Mouse (Mus musculus): ENCODE data around the gene Slc47a2. TPM values are rescaled to one million over a fixed set of nuclear protein-coding genes. Genes with fewer than 3 reads are reported as not detected.
"Not testable (repeated sequence)": the region's sequence is repeated elsewhere in the genome, so short reads cannot be mapped to it uniquely, and the experiment has no call there.

Slc47a2 gene
- polyA plus RNA-seq, 1 experiment from 2014 or later = not detected

DNA sequence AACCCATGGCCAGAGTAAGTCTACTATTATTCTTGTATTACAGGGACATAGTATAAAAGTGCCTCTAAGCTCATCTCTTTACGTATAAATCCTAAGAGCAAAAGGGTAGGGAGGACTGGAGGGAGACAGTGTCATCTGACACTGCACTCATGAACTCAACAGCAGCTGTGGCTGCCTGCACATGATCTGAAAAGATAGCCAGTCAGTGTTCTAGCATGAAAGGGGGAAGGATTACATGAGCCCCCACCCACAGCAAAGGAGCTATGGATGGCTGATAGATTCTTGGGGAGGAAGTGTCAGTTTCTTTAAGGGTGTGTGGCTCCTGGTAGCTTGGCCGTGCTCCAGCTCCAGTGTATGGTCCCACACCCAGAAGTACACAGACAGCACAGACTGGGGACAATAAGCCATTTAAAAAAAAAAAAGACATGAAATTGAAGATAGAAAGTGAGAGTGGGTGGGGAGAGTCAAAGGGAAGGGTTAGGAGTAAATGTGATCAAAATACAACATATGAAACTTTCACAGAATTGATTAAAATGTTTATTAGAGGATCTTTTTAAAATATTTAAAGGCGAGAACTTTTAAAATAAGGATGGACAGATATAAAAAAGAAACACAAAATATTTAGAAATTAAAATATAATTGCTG lies 22.6 kb downstream of the Slc47a2 start:
- no peak for ATAC-seq (replicated peaks; ENCODE audit: low FRiP score, low TSS enrichment, low read depth)
- no peak for DNase-seq (ENCODE audit: low spot score)
- Histone ChIP-seq H3K27me3 (replicated peaks; ENCODE audit: control insufficient read depth, insufficient read depth, low read length) (no peaks in the 10 kb centered on the region), H3K36me3 (ENCODE audit: control insufficient read depth, insufficient read depth, low read length) (no peaks in the 10 kb centered on the region), H3K9ac (ENCODE audit: low read length) (no peak overlapping the region), H3K4me1 (replicated peaks; ENCODE audit: control insufficient read depth, insufficient read depth, low read length) (no peaks in the 10 kb centered on the region), H3K9me3 (ENCODE audit: control insufficient read depth, low read length) (no peaks in the 10 kb centered on the region), H3K4me2 (ENCODE audit: low read length) (no peak overlapping the region), H3K27ac (ENCODE audit: low read depth) (no peak overlapping the region), H3K4me3 (ENCODE audit: low read depth, low read length) (no peak overlapping the region)
- 61% methylated on average over 3 of the region's 3 CpGs for WGBS

DNA sequence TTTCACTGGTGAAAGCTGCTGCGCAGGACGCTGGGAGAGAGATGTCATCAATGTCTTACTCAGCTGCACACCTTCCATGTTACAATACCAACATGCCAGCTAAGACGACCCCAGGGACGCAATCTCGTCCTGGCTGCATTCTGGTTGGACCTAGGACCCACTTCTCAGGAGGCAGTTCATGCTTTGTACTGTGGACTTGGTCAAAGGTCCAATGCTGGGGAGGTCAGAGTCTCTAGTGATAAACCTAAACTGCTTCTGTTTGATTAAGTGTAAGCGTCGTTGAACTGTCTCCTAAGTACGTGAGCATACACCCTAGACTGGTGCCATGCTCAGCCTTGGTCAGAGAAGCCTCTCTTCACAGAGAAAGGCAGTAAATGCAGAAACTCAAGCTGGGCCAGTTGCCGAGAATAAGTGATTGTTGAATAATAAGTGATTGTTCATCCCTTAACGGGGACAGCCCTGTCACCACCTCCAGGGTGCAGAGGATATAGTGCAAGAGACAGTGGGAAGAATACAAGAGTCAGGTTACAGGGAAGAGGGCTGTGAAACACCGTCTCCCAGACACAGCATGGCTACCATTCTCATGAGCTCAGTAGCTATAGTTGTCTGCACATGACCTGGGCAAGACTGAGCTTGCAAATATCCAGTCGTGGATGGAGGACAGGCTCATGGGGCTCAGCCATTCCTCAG lies 23.3 kb downstream of the Slc47a2 start:
- no peak for DNase-seq (ENCODE audit: low spot score)
- 50% methylated on average over 12 of the region's 12 CpGs for WGBS
- ATAC-seq (replicated peaks; ENCODE audit: low FRiP score, low TSS enrichment, low read depth) = no peak

DNA sequence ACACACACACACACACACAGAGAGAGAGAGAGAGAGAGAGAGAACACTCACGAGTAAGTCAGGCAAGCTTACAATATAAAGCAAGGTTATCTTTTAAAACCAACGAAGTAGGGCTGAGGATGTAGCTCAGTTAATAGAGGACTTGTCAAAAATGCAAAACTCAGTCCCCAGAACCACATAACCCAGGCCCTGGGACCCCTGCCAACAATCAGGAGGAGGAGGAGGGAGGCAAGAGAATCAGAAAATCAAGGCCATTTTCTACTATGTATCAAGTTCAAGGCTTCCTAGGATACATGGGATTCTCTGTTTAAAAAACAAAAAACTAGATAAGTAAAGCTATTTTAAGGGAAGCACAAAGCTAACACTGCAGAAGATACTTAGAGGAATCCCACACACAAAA lies 25.8 kb downstream of the Slc47a2 start:
- no peak for DNase-seq (ENCODE audit: low spot score)
- no peak overlapping the region for H3K27ac ChIP-seq (ENCODE audit: low read depth)
- no peak overlapping the region for H3K9ac ChIP-seq (ENCODE audit: low read length)
- H3K9me3 ChIP-seq (ENCODE audit: control insufficient read depth, low read length) = no peaks in the 10 kb centered on the region
- no peak for ATAC-seq (replicated peaks; ENCODE audit: low FRiP score, low TSS enrichment, low read depth)
- H3K4me1 ChIP-seq (replicated peaks; ENCODE audit: control insufficient read depth, insufficient read depth, low read length) = no peaks in the 10 kb centered on the region
- no peaks in the 10 kb centered on the region for H3K36me3 ChIP-seq (ENCODE audit: control insufficient read depth, insufficient read depth, low read length)
- 38% methylated on average over 2 of the region's 2 CpGs for WGBS
- H3K4me2 ChIP-seq (ENCODE audit: low read length) = no peak overlapping the region
- no peak overlapping the region for H3K4me3 ChIP-seq (ENCODE audit: low read depth, low read length)
- no peaks in the 10 kb centered on the region for H3K27me3 ChIP-seq (replicated peaks; ENCODE audit: control insufficient read depth, insufficient read depth, low read length)

More for the DNA sequence above, 23.3 kb downstream of the Slc47a2 start:
- H3K27ac ChIP-seq (ENCODE audit: low read depth) = no peak overlapping the region
- H3K4me2 ChIP-seq (ENCODE audit: low read length) = no peak overlapping the region
- no peak overlapping the region for H3K9ac ChIP-seq (ENCODE audit: low read length)
- no peaks in the 10 kb centered on the region for H3K27me3 ChIP-seq (replicated peaks; ENCODE audit: control insufficient read depth, insufficient read depth, low read length)
- no peaks in the 10 kb centered on the region for H3K4me1 ChIP-seq (replicated peaks; ENCODE audit: control insufficient read depth, insufficient read depth, low read length)
- H3K9me3 ChIP-seq (ENCODE audit: control insufficient read depth, low read length) = no peaks in the 10 kb centered on the region
- no peak overlapping the region for H3K4me3 ChIP-seq (ENCODE audit: low read depth, low read length)
- no peaks in the 10 kb centered on the region for H3K36me3 ChIP-seq (ENCODE audit: control insufficient read depth, insufficient read depth, low read length)

DNA sequence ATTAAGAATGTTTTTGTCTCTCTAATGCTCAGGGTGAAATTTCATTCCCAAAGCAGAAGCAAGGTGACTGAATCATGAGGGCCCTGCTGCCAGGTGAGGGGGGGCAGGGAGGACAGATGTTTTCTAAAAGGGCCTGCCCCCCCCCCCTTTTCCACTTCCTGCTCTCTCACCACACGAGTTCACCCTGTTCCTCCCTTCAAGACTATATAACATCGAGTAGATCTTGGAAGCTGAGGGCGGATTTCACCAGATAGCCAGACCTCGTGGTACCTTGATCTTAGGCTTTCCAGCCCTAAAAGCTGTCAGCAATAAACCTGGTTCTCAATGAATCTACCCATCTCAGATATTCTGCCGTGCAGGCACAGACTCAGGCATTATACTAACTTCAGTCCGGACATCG lies 32.3 kb downstream of the Slc47a2 start:
- Histone ChIP-seq H3K9ac (ENCODE audit: low read length) (no peak overlapping the region), H3K4me1 (replicated peaks; ENCODE audit: control insufficient read depth, insufficient read depth, low read length) (no peaks in the 10 kb centered on the region), H3K4me3 (ENCODE audit: low read depth, low read length) (no peak overlapping the region), H3K36me3 (ENCODE audit: control insufficient read depth, insufficient read depth, low read length) (no peaks in the 10 kb centered on the region), H3K27me3 (replicated peaks; ENCODE audit: control insufficient read depth, insufficient read depth, low read length) (no peaks in the 10 kb centered on the region), H3K4me2 (ENCODE audit: low read length) (no peak overlapping the region), H3K9me3 (ENCODE audit: control insufficient read depth, low read length) (no peaks in the 10 kb centered on the region), H3K27ac (ENCODE audit: low read depth) (no peak overlapping the region)
- ATAC-seq (replicated peaks; ENCODE audit: low FRiP score, low TSS enrichment, low read depth) (no peak), DNase-seq (ENCODE audit: low spot score) (no peak)
- 56% methylated on average over 7 of the region's 7 CpGs for WGBS

DNA sequence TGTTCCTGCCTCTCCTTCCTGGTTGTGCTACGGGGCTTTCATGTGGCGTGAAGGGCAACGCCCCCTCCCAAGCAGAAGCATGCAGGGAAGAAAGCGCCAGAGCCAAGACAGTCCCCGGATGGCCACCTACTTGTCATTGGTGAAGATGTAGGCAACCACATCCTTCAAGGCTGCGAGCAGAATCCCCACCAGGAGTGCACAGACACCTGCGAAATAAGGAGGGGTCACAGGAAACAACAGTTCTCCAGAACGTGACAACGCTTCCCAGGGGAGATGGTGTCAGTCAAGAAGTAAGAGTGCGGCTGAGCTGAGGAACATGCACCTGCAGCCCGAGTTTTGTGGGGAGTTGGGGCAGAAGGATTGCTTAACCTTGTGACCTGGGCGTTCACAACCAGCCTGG lies 32.8 kb downstream of the Slc47a2 start:
- Histone ChIP-seq H3K9me3 (ENCODE audit: control insufficient read depth, low read length) (no peaks in the 10 kb centered on the region), H3K4me2 (ENCODE audit: low read length) (no peak overlapping the region), H3K4me3 (ENCODE audit: low read depth, low read length) (no peak overlapping the region), H3K9ac (ENCODE audit: low read length) (no peak overlapping the region), H3K27ac (ENCODE audit: low read depth) (no peak overlapping the region), H3K36me3 (ENCODE audit: control insufficient read depth, insufficient read depth, low read length) (no peaks in the 10 kb centered on the region), H3K4me1 (replicated peaks; ENCODE audit: control insufficient read depth, insufficient read depth, low read length) (no peaks in the 10 kb centered on the region), H3K27me3 (replicated peaks; ENCODE audit: control insufficient read depth, insufficient read depth, low read length) (no peaks in the 10 kb centered on the region)
- ATAC-seq (replicated peaks; ENCODE audit: low FRiP score, low TSS enrichment, low read depth) = no peak
- 64% methylated on average over 12 of the region's 12 CpGs for WGBS
- no peak for DNase-seq (ENCODE audit: low spot score)

DNA sequence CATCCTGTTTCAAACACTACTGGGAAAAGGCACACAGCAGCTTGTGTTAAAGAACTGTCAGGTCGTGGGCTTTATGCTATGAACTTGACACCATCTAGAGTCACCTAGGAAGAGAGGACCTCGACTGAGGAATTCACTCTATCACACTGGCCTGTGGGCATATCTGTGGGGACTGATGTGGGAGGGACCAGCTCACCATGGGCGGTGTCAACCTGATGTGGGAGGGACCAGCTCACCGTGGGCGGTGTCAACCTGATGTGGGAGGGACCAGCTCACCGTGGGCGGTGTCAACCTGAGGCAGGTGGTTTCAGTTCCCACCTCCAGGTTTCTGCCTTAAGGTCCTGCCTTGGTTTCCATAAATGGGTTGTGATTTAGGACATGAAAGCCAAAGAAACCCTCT lies 34.9 kb downstream of the Slc47a2 start:
- DNase-seq (ENCODE audit: low spot score) = no peak
- H3K4me3 ChIP-seq (ENCODE audit: low read depth, low read length) = no peak overlapping the region
- no peak overlapping the region for H3K4me2 ChIP-seq (ENCODE audit: low read length)
- H3K36me3 ChIP-seq (ENCODE audit: control insufficient read depth, insufficient read depth, low read length) = no peaks in the 10 kb centered on the region
- H3K27ac ChIP-seq (ENCODE audit: low read depth) = no peak overlapping the region
- H3K4me1 ChIP-seq (replicated peaks; ENCODE audit: control insufficient read depth, insufficient read depth, low read length) = no peaks in the 10 kb centered on the region
- H3K27me3 ChIP-seq (replicated peaks; ENCODE audit: control insufficient read depth, insufficient read depth, low read length) = no peaks in the 10 kb centered on the region
- no peaks in the 10 kb centered on the region for H3K9me3 ChIP-seq (ENCODE audit: control insufficient read depth, low read length)
- no peak for ATAC-seq (replicated peaks; ENCODE audit: low FRiP score, low TSS enrichment, low read depth)
- no peak overlapping the region for H3K9ac ChIP-seq (ENCODE audit: low read length)
- WGBS = 45% methylated on average over 7 of the region's 7 CpGs

DNA sequence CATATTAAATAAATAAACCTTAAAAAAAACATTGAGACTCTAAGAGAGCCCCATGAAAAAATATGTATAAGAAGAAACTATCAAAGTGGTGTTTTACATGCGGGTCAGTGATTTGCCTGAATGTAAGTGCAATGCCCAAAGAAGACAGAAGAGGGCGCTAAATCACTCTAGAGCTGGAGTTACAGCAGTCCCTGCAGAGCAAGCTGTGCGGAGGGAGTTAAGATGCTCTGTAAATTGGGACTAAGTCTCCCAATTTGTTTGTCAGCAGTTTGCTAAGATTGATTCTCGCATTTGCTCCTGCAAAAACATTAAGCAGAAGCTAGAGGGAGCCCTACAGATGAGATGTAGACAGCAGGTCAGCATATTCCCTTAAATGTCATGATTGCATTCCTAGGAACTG lies 37.3 kb downstream of the Slc47a2 start:
- H3K4me2 ChIP-seq (ENCODE audit: low read length) = no peak overlapping the region
- no peaks in the 10 kb centered on the region for H3K27me3 ChIP-seq (replicated peaks; ENCODE audit: control insufficient read depth, insufficient read depth, low read length)
- no peak overlapping the region for H3K27ac ChIP-seq (ENCODE audit: low read depth)
- H3K4me1 ChIP-seq (replicated peaks; ENCODE audit: control insufficient read depth, insufficient read depth, low read length) = no peaks in the 10 kb centered on the region
- DNase-seq (ENCODE audit: low spot score) = no peak
- H3K4me3 ChIP-seq (ENCODE audit: low read depth, low read length) = no peak overlapping the region
- no peak for ATAC-seq (replicated peaks; ENCODE audit: low FRiP score, low TSS enrichment, low read depth)
- no peak overlapping the region for H3K9ac ChIP-seq (ENCODE audit: low read length)
- H3K36me3 ChIP-seq (ENCODE audit: control insufficient read depth, insufficient read depth, low read length) = no peaks in the 10 kb centered on the region
- WGBS = 74% methylated on average over 4 of the region's 4 CpGs
- no peaks in the 10 kb centered on the region for H3K9me3 ChIP-seq (ENCODE audit: control insufficient read depth, low read length)

DNA sequence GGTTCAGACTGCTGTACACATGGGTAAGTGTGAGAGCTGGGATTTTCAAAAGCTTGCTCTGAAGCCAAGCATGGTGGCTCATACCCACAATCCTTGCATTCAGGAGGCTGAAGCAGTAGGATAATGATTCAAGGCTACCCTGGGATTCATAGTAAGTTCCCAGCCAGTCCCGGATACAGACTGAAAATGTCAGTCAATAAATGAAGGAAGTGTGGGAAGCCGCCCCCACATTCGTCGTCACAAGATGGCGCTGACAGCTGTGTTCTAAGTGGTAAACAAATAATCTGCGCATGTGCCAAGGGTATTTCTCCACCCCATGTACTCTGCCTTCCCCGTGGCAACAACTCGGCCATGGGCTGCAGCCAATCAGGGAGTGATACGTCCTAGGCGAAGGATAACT lies 38.1 kb downstream of the Slc47a2 start:
- DNase-seq (ENCODE audit: low spot score); H3K27me3 ChIP-seq (replicated peaks; ENCODE audit: control insufficient read depth, insufficient read depth, low read length); H3K27ac ChIP-seq (ENCODE audit: low read depth); H3K4me2 ChIP-seq (ENCODE audit: low read length); H3K4me3 ChIP-seq (ENCODE audit: low read depth, low read length); H3K9ac ChIP-seq (ENCODE audit: low read length); H3K4me1 ChIP-seq (replicated peaks; ENCODE audit: control insufficient read depth, insufficient read depth, low read length); H3K36me3 ChIP-seq (ENCODE audit: control insufficient read depth, insufficient read depth, low read length); ATAC-seq (replicated peaks; ENCODE audit: low FRiP score, low TSS enrichment, low read depth); H3K9me3 ChIP-seq (ENCODE audit: control insufficient read depth, low read length): not testable (repeated sequence)
- WGBS = 98% methylated on average over 5 of the region's 10 CpGs
